Mouse (Mus musculus) hindbrain, embryonic 12.5 days (tissue): ENCODE measurements around the gene Wnt5a. TPM values are rescaled to one million over a fixed set of nuclear protein-coding genes. Genes with fewer than 3 reads are reported as not detected.

Experiments used
- ATAC-seq: fragments of 200-750 bp; cut with Nextera tagmentation; 2 replicates; pipeline ENCODE4 v1.8.0; 2017; ENCODE audit warnings: moderate TSS enrichment; ENCODE audit not compliant: low FRiP score
- H3K27ac ChIP-seq: fragments of 300-500 bp; sonication (generic); 2 replicates; pipeline ENCODE4 v1.5.1; 2016; ENCODE audit warnings: mild to moderate bottlenecking
- H3K27me3 ChIP-seq: fragments of 300-500 bp; sonication (generic); 2 replicates; pipeline ENCODE4 v1.6.1; 2016; ENCODE audit warnings: mild to moderate bottlenecking
- H3K36me3 ChIP-seq: fragments of 300-500 bp; sonication (generic); 2 replicates; pipeline ENCODE4 v1.6.1; 2016; ENCODE audit warnings: mild to moderate bottlenecking
- H3K4me1 ChIP-seq: fragments of 300-500 bp; sonication (generic); 2 replicates; pipeline ENCODE4 v1.6.1; 2016
- H3K4me2 ChIP-seq: fragments of 300-500 bp; sonication (generic); replicated peaks from 2 replicates; pipeline ENCODE4 v1.6.1; 2016; ENCODE audit warnings: mild to moderate bottlenecking
- H3K4me3 ChIP-seq: fragments of 300-500 bp; sonication (generic); 2 replicates; pipeline ENCODE4 v1.5.1; 2016; ENCODE audit warnings: mild to moderate bottlenecking
- H3K9ac ChIP-seq: fragments of 300-500 bp; sonication (generic); 2 replicates; pipeline ENCODE4 v1.6.1; 2016; ENCODE audit warnings: mild to moderate bottlenecking, moderate library complexity
- H3K9me3 ChIP-seq: fragments of 300-500 bp; sonication (generic); replicated peaks from 2 replicates; pipeline ENCODE4 v1.6.1; 2016; ENCODE audit warnings: mild to moderate bottlenecking
- WGBS: fragments of 180-500 bp; shearing (Covaris S2); methylation state at CpG from one replicate; pipeline ENCODE4 v1.1.7; 2016; 5-methylcytosine and 5-hydroxymethylcytosine counted together
- polyA plus RNA-seq: library from polyadenylated mRNA; unstranded; fragments of >200 nt; fragmentation: Nextera tagmentation; extraction: Ambion mirVana; gene quantifications from 2 replicates; pipeline ENCODE4 v1.2.1, GENCODE M21; 2016

The Wnt5a gene
- polyA plus RNA-seq: 55.4 and 72.7 TPM in 2 replicates

DNA sequence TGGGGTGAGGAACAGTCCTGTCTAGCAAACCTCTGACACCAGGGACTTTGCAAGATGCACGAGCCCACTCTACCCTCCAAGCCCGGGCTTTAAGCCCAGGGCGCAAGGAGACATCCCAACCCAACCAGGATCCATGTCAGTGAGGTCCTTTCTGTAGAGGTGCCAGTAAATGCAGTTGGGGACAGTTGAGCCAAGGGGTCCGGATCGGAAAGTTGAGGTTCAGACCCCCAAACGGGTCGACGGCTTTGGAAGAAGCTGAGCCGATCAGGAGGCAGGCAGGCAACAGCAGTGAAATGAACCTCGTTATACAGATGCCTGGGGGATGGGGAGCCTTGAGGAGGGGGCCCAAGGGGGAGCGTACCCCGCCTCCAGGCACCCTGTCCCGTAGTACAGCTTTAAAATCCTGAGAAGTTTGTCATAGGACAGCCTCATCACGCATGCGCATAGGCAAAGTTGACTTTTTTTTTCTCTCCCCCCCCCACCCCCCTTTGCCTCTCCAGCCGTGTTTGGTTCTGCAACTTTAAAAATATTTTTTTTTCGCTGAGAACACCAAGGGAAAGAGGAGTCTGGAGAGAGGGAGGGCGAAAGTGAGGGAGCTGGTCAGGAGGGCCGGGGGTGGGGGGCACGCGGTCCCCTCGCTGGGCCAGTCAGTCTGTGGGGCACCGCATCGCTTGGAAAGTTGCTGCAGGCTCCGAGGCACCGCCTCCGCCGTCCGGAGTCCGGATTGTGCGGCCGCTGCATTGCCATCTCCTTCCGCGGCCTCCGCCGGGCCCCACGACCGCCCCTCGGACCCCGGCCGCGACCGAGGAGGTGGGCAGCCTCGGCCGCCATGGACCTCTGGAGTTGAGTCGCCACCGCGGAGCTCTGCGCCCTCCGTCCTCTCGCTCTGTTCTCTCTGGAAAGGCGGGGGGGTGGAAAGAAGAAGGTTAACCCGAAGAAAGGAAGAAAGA, at the start of gene Wnt5a:
Gene Wnt5a (plus strand): TSS at position 650 of the 950 bp plus-strand sequence.
- WGBS: 1% methylated on average over 53 of the region's 53 CpGs
- ATAC-seq: peak; percentile 32; the same call in 1 of the 2 replicates
- peak within 1 kb of the TSS; percentile 65 for H3K4me3 ChIP-seq
- H3K9me3 ChIP-seq: no peaks in the 10 kb centered on the region
- peaks cover 29% of the 10 kb centered on the region for H3K4me1 ChIP-seq
- H3K4me2 ChIP-seq: peak within 1 kb of the TSS; percentile 87
- no peaks in the 10 kb centered on the region for H3K36me3 ChIP-seq
- H3K27ac ChIP-seq: peak within 1 kb of the TSS; percentile 89
- H3K27me3 ChIP-seq: peaks cover 26% of the 10 kb centered on the region
- H3K9ac ChIP-seq: peak within 1 kb of the TSS; percentile 83

DNA sequence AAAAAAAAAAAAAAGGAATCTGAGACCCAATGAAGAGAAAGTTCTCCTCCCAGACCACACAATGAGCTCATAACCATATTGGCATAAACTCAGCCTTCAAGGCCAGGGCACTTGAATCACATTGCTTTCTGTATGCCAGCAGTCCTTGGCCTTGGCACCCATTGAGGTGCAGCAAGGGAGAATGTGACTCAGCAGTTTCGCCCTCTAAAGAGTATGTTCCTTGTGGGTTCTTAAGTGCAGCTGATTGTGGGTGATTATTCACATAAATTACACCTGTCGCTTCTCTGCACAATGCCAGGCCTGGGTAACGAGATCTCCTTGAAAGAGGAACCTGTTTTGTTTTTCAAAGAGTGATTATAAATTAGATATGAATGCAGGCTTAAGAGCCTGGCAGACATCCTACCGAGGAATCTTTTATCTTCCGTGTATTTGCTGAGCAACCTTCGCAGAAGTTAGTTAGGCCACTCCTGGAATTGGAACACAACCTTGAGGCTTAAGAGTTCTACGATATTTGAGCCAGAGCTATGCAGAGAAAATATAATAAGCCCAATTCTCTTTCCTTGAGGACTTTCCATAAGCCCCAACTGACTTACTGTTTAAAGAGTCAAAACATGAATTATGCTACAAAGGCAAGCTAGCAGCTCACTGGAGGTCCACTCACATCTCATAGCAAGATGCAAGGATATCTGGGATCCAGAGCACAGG, 48.0 kb upstream of the Wnt5a start:
- H3K27ac ChIP-seq: no peak overlapping the region
- H3K36me3 ChIP-seq: no peaks in the 10 kb centered on the region
- no peak overlapping the region for H3K9ac ChIP-seq
- H3K27me3 ChIP-seq: peaks cover 51% of the 10 kb centered on the region
- H3K4me1 ChIP-seq: peaks cover 4% of the 10 kb centered on the region
- no peak overlapping the region for H3K4me3 ChIP-seq
- no peaks in the 10 kb centered on the region for H3K9me3 ChIP-seq
- no peak overlapping the region for H3K4me2 ChIP-seq
- no peak for ATAC-seq
- WGBS: 87% methylated on average over 7 of the region's 7 CpGs

DNA sequence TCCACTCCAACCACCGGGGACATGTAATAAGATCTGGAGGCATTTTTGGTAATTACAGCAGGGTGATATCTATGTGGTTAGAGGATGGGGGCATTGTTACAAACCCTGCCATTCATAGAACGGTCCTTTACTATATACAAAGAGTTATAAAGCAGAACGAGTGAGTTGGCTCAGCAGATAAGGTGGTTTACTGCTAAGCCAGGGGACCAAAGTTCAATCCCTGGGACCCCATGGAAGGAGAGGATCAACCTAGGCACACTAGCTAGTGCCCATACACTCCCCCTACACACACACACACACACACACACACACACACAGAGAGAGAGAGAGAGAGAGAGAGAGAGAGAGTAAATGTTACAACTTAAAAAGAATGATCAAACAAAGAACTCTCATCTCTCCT, 47.1 kb upstream of the Wnt5a start:
- WGBS: 77% methylated on average over 3 of the region's 3 CpGs
- no peaks in the 10 kb centered on the region for H3K36me3 ChIP-seq

DNA sequence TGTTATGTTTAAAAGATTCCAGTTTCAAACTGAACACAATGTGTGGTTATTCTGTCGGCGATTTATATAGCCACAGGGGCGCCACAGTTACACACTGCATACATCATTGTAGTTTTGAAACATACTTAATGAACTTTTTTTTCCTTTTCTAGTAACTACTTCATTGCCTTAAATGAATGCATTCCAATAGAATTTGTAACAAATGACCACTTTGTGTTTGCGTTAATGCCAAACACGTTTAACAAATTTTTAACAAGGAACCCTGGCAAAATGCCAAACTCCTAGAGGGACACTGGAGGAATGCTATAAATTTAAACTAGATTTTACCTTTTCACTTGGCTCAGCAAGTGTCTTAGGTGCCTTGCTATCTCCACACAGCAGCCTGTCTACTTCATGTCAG, 36.6 kb upstream of the Wnt5a start:
- peaks cover 8% of the 10 kb centered on the region for H3K4me1 ChIP-seq
- 57% methylated on average over 5 of the region's 5 CpGs for WGBS
- H3K4me3 ChIP-seq: no peak overlapping the region
- H3K27ac ChIP-seq: no peak overlapping the region
- no peaks in the 10 kb centered on the region for H3K9me3 ChIP-seq
- H3K4me2 ChIP-seq: no peak overlapping the region
- no peaks in the 10 kb centered on the region for H3K36me3 ChIP-seq
- H3K27me3 ChIP-seq: peaks cover 21% of the 10 kb centered on the region
- H3K9ac ChIP-seq: no peak overlapping the region
- no peak for ATAC-seq

More for the DNA sequence above, 47.1 kb upstream of the Wnt5a start:
- ATAC-seq: no peak
- H3K4me2 ChIP-seq: no peak overlapping the region
- H3K4me1 ChIP-seq: no peaks in the 10 kb centered on the region
- H3K9ac ChIP-seq: no peak overlapping the region
- H3K4me3 ChIP-seq: no peak overlapping the region
- H3K9me3 ChIP-seq: no peaks in the 10 kb centered on the region
- H3K27me3 ChIP-seq: peaks cover 48% of the 10 kb centered on the region
- no peak overlapping the region for H3K27ac ChIP-seq

DNA sequence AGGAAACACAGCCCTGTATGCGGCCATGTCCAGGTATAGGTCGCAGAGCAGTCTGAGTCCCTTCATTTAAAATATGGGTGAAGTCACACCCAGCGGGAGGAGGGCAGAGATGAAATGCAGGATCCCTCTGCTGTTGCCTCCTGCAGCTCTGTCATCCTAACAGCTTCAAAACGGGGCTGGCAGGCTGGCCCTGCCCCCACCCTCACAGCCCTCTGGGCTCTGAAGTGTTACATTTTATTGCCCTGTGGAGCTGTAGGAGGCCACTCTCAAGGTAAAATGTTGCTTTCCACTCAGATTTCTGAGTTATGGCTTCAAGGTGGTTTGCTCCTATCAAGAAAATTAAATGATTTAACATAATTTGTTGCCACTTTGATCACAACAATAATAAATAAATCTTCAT, 34.9 kb upstream of the Wnt5a start:
- no peak for ATAC-seq
- H3K36me3 ChIP-seq: no peaks in the 10 kb centered on the region
- H3K27ac ChIP-seq: no peak overlapping the region
- H3K4me2 ChIP-seq: no peak overlapping the region
- H3K9ac ChIP-seq: no peak overlapping the region
- peaks cover 11% of the 10 kb centered on the region for H3K4me1 ChIP-seq
- H3K4me3 ChIP-seq: no peak overlapping the region
- 22% methylated on average over 4 of the region's 4 CpGs for WGBS
- peaks cover 20% of the 10 kb centered on the region for H3K27me3 ChIP-seq
- H3K9me3 ChIP-seq: no peaks in the 10 kb centered on the region

DNA sequence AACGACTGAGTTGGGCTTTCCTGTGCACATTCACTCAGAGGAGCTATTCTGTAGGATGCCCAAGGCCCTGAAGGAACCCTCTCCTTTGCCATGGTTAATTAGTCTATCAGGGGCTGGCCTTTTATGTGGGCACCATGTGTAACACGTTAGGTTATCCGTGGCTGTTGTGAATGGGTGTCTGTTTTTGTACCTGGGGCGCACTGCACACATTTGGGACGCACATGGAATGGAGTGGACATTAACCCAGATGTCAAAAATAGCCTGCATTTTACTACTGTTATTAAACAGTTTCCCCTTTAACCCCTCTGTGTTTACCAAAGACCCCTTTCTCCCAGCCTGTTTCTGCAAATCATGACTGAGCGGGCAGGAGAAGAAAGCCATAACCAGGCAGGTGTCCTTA, 34.3 kb upstream of the Wnt5a start:
- Histone ChIP-seq H3K9me3 (no peaks in the 10 kb centered on the region), H3K27ac (no peak overlapping the region), H3K4me3 (no peak overlapping the region), H3K4me2 (no peak overlapping the region), H3K4me1 (peaks cover 16% of the 10 kb centered on the region), H3K9ac (no peak overlapping the region), H3K36me3 (no peaks in the 10 kb centered on the region), H3K27me3 (peaks cover 20% of the 10 kb centered on the region)
- no peak for ATAC-seq
- 60% methylated on average over 6 of the region's 6 CpGs for WGBS

DNA sequence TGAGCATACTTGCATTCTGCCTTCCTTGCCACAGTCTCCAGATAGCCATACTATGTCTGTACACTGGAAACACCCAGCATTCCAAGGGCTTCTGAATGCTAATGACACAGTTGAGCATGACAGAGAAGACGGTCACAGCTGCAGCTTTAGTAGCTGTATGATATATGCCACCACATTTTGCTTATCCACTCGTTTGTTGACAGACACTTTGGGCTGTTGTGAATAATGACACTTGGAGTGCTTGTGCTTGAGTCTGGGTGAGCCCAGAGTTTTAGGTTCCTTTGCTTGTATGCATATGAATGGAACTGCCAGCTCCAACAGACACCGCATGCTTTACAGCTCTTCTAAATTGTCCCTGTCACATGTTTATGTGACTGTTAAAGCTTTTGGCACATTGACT, 29.5 kb upstream of the Wnt5a start:
- Histone ChIP-seq H3K9me3 (no peaks in the 10 kb centered on the region), H3K27ac (0 out of 2 replicates have a peak overlapping the region, but pooled peaks have one; percentile 23), H3K4me3 (no peak overlapping the region), H3K9ac (no peak overlapping the region), H3K27me3 (peaks cover 11% of the 10 kb centered on the region), H3K36me3 (no peaks in the 10 kb centered on the region), H3K4me1 (peaks cover 11% of the 10 kb centered on the region), H3K4me2 (peak overlapping the region; percentile 19; the same call in 1 of the 2 replicates)
- ATAC-seq: no peak
- WGBS: 27% methylated on average over 3 of the region's 3 CpGs

DNA sequence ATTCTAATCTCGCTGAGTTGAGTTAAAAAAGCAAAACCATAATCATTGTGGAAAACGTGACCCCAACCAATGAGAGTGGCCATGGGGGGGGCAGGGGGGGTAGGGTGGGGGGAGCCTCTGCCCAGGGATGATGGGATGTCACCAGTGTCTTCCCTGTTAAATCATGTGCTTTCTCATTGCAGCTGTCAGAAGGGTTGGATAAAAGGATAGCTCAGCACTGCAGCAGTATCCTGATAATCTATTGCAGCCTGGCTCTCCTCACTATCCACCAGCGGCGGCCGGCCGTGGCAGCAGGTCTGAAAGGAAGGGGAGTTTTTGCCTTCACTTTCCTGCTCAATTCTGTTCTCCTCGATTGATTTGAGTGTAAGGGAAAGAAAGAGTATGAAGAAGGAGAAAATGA, 29.1 kb upstream of the Wnt5a start:
- 0 out of 2 replicates have a peak overlapping the region, but pooled peaks have one; percentile 23 for H3K27ac ChIP-seq
- H3K4me3 ChIP-seq: no peak overlapping the region
- H3K4me2 ChIP-seq: peak overlapping the region; percentile 19
- H3K4me1 ChIP-seq: peaks cover 11% of the 10 kb centered on the region
- H3K36me3 ChIP-seq: no peaks in the 10 kb centered on the region
- peaks cover 11% of the 10 kb centered on the region for H3K27me3 ChIP-seq
- H3K9me3 ChIP-seq: no peaks in the 10 kb centered on the region
- WGBS: 32% methylated on average over 7 of the region's 7 CpGs
- H3K9ac ChIP-seq: no peak overlapping the region
- ATAC-seq: no peak

DNA sequence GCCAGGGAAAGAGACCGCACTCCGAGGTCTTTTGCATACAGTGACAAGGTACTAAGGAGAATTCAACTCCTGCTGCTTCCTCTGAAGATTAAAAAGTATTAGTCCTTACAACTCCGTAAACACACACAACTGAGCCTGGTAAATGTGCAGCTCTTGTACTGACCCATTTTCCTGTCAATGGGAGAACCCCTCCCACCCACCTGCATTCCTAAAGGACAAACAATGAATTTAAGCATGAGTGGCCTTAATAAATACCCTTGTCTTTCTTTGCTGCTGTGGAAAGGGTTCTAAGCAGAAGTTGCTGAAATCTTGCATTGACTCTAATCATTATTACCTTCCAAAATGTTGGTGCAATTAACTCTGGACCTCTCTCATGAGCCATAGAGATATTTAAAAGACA, 27.8 kb upstream of the Wnt5a start:
- Histone ChIP-seq H3K36me3 (no peaks in the 10 kb centered on the region), H3K9me3 (no peaks in the 10 kb centered on the region), H3K27me3 (peaks cover 4% of the 10 kb centered on the region; the same call in 1 of the 2 replicates), H3K4me3 (no peak overlapping the region), H3K9ac (no peak overlapping the region), H3K4me2 (no peak overlapping the region), H3K27ac (no peak overlapping the region), H3K4me1 (peaks cover 11% of the 10 kb centered on the region)
- whole genome bisulfite sequencing: 50% methylated on average over 3 of the region's 3 CpGs
- ATAC-seq: no peak

DNA sequence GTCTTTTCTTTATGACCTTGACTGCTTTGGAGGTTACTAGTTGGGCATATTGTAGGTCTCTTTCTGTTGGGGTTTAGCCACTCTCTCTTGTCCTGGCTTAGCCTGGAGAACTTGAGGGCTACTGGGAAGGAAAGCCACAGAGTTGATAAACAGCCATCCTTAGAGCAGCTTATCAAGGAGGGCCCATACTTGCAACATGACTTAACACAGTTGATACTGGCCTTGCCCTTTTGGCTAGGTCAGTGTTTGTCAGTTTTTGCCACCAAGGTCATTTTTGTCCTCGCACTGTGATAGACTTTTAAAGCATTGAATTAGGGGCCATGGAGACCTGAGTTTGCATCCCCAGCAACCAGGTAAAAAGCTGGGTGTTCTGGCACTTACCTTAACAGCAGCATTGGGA, 23.7 kb upstream of the Wnt5a start:
- H3K27ac ChIP-seq: no peak overlapping the region
- no peaks in the 10 kb centered on the region for H3K36me3 ChIP-seq
- WGBS: 94% methylated on average over 1 of the region's 1 CpGs
- no peak for ATAC-seq
- H3K9ac ChIP-seq: no peak overlapping the region
- no peaks in the 10 kb centered on the region for H3K9me3 ChIP-seq
- H3K4me1 ChIP-seq: no peaks in the 10 kb centered on the region
- H3K27me3 ChIP-seq: no peaks in the 10 kb centered on the region
- no peak overlapping the region for H3K4me3 ChIP-seq
- H3K4me2 ChIP-seq: no peak overlapping the region

DNA sequence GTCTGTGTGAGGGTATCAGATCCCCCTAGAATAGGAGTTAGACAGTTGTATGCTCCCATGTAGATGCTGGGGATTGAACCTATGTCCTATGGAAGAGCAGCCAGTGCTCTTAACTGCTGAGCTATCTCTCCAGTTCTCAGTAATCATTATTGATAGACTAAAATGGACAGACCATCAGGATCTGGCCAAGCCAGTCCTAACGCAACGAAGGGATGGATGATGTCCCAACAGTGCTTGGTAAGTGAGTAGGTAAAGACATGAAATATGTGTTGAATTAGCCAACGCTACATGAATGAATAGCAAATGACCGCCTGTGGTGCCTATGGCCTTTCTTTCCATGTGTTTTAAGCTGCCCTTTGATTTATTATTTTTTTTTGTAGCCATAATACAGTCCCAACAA, 10.7 kb upstream of the Wnt5a start:
- H3K4me2 ChIP-seq: no peak overlapping the region
- no peak for ATAC-seq
- no peaks in the 10 kb centered on the region for H3K4me1 ChIP-seq
- H3K4me3 ChIP-seq: no peak overlapping the region
- H3K9me3 ChIP-seq: no peaks in the 10 kb centered on the region
- H3K27ac ChIP-seq: no peak overlapping the region
- 87% methylated on average over 4 of the region's 4 CpGs for WGBS
- H3K36me3 ChIP-seq: no peaks in the 10 kb centered on the region
- H3K9ac ChIP-seq: no peak overlapping the region
- no peaks in the 10 kb centered on the region for H3K27me3 ChIP-seq

DNA sequence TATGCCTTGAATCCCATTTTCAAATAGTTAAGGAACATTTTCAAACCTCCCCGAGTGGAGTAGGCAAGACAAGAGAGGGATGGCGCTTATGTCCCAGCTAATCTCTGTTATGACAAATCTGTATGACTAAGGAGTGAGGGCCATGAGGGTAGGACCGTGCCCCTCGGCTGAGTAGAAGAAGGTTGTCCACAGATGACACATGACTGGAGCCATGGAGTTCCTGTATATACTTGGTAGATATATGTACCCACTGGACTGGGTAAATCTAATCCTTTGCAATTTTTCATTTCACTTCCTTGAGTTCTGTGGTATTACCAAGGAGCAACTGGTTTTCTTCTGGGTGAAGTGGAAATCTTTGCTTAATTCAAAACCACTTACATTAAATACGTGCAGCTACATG, 10.3 kb upstream of the Wnt5a start:
- H3K4me1 ChIP-seq: no peaks in the 10 kb centered on the region
- ATAC-seq: no peak
- WGBS: 88% methylated on average over 5 of the region's 5 CpGs
- no peak overlapping the region for H3K4me3 ChIP-seq
- H3K4me2 ChIP-seq: no peak overlapping the region
- H3K27ac ChIP-seq: no peak overlapping the region
- no peaks in the 10 kb centered on the region for H3K36me3 ChIP-seq
- no peaks in the 10 kb centered on the region for H3K9me3 ChIP-seq
- no peaks in the 10 kb centered on the region for H3K27me3 ChIP-seq
- H3K9ac ChIP-seq: no peak overlapping the region
